Mouse (Mus musculus) layer of hippocampus, adult 8-10 months (tissue): ENCODE results near the gene Hoxb5. TPM values are rescaled to one million over a fixed set of nuclear protein-coding genes. Genes with fewer than 3 reads are reported as not detected.

Source experiments
- DNase-seq, 2 experiments: peaks; one replicate each; pipeline ENCODE4 v3.0.0; 2022; ENCODE audit warnings: low spot score in 2 of 2
- microRNA-seq, 2 experiments: library from miRNA; unstranded; fragments of <30 nt; microRNA quantifications; one replicate each; pipeline ENCODE4 v1.2.0; 2022
- total RNA-seq, 4 experiments: library from RNA; stranded (reverse); gene quantifications; 2 replicates each; pipeline ENCODE4 v1.2.4; 2022

The Hoxb5 gene
- total RNA-seq, 4 experiments from 2014 or later = not detected

GRCm38 (mm10) chr11:96351831-96352230 lies 48.7 kb downstream of the Hoxb5 start:
- DNase-seq = no peak

GRCm38 (mm10) chr11:96352691-96353521 lies 49.8 kb downstream of the Hoxb5 start:
- DNase-seq = no peak

- no peak for DNase-seq
Measured at GRCm38 (mm10) chr11:96353522-96353841, 50.3 kb downstream of the Hoxb5 start.

DNA sequence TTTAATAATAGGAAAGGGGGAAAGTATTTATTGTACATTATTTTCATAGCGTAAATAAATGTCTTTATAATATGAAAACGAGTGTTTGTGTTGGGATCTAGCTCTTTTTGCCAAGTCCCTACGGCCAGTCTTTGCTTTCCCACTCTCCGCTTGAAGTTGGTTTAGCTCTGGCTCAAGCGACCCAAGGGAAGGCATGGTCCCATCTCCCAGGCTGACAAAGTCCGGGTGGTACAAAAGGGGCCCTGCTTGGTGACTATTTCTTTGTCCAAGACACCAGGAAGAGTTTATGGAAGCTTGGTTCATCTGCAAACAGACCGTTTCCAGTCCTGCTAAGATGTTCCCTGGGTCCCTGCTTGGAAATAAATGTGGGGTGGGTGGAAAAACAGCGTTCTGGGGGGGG lies 50.8 kb downstream of the Hoxb5 start:
- no peak for DNase-seq

DNA sequence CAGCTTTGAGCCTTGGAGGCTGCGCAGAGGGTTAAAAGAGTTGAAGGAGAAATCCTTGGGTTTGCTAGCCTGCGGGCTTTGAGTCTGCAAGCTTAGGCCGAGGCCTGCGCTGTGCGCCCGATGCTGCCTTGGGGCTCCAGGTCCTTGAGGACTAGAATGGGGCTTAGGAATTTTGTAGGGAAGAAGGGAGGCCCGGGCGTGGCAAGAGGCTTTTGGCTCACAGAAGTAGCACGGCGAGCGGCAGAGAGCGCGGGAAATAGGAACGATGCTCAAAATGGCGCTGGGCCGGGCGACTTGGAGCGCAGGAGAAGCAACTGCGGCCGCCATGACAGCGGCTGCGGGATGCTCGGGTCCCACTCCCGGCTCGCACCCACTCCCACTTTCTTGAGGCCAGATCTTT lies 51.2 kb downstream of the Hoxb5 start:
- DNase-seq = no peak

DNA sequence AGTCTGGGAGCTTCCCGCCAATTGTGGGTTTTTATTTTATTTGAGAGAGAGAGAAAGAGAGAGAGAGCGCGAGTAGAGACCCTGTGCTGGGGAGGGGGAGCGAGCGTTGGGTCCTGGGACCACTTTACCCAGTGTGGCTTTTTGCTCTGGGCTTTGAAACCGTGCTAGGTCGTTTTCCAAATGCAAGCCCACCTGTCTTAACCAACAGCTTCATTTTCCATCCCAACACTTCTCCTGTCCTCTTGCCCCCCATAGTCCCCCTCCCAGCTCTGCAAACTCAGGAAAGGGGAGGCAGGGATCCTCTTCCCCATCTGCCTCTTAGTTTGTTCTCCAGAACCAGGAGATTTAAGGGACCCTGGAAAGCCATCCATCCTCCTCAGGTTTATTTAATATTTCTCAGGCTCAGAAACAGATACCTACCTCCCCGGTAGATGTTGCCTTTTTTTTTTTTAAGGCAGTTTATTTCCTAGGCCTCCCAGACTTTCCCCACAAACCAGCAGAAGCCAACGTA lies 51.7 kb downstream of the Hoxb5 start:
- DNase-seq = no peak

Small RNA genes within 50 kb of the gene (microRNA-seq; reads per million reads assigned to microRNA genes)
- gene Mir10a = 169 to 442 reads per million in 2 experiments
- gene Mir196a-1 = 0.25 to 1.9 reads per million in 2 experiments

Other genes with a start within 250 kb of the Hoxb5 start
- gene Ube2z, start 237.9 kb upstream of the Hoxb5 start, total RNA-seq = 10 to 100 TPM; 55.2 to 57.7 (median 57.1) TPM
- gene Atp5g1, start 227.7 kb upstream of the Hoxb5 start, total RNA-seq = 100 to 1,000 TPM; 344 to 374 (median 374) TPM
- under 1 TPM in 1 of 4 experiments, not detected in 3; 0.31 TPM for gene Calcoco2, start 191.4 kb upstream of the Hoxb5 start, total RNA-seq
- under 1 TPM; 0.27 to 0.63 (median 0.42) TPM for gene Ttll6, start 169.6 kb upstream of the Hoxb5 start, total RNA-seq
- not detected for gene Hoxb13, start 109.0 kb upstream of the Hoxb5 start, total RNA-seq
- not detected for gene Hoxb9, start 31.9 kb upstream of the Hoxb5 start, total RNA-seq
- gene Hoxb8, start 21.4 kb upstream of the Hoxb5 start, total RNA-seq = not detected
- gene Hoxb7, start 16.7 kb upstream of the Hoxb5 start, total RNA-seq = not detected
- gene Hoxb6, start 10.9 kb upstream of the Hoxb5 start, total RNA-seq = not detected
- gene Hoxb4, start 14.9 kb downstream of the Hoxb5 start, total RNA-seq = under 1 TPM in 1 of 4 experiments, not detected in 3; 0.13 TPM
- not detected for gene Hoxb3, start 20.0 kb downstream of the Hoxb5 start, total RNA-seq
- gene Hoxb2, start 47.2 kb downstream of the Hoxb5 start, total RNA-seq = not detected
- gene Hoxb1, start 62.4 kb downstream of the Hoxb5 start, total RNA-seq = not detected
- 1 to 10 TPM; 1.1 to 2.8 (median 2.3) TPM for gene Skap1, start 161.3 kb downstream of the Hoxb5 start, total RNA-seq